Mouse (Mus musculus) spleen, adult 2 months (tissue): ENCODE results near the gene Gpr37l1.

ENCODE experiments used
- CTCF ChIP-seq: fragments of 200-500 bp; IDR thresholded peaks from 2 replicates; pipeline ENCODE4 v1.5.1; 2011; ENCODE audit warnings: mild to moderate bottlenecking, inconsistent platforms; ENCODE audit not compliant: insufficient read depth, insufficient read length, insufficient replicate concordance; ENCODE audit errors: extremely low read depth
- POLR2A ChIP-seq: fragments of 200-500 bp; IDR thresholded peaks from 2 replicates; pipeline ENCODE4 v1.6.1; 2011; ENCODE audit warnings: low read depth, low read length, inconsistent platforms

DNA sequence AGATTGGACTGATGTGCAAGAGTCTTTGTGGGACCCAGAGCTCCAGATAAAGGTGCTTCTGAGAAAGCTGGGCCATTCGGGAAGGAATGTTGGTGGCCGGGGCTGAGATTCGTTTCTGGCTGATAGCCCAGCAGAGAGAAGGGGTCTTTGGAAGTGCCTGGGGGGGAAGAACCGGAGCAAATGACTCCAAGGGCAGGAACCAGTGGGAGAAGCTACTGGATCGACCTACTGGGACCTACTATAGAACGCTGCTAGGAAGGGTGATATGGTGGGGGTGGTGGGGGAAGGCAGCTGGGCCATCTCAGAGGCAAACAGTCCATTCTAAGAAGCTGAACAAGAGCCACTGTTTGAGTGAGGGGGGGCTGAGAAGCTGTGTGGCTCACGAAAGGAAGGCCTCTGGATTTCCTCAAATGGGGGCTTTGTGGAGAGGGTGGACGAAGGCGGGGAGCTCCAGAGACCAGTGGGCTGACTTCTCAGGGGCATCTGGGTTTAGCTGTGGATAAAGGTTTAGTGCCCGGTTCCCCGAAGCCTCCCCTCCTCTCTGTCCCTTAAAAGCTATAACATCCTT, 7.8 kb downstream of the Gpr37l1 start:
- TF ChIP-seq POLR2A = no peak
- TF ChIP-seq CTCF = no peak
